Mouse (Mus musculus) mouse trophoblast stem cell (cell line): ENCODE measurements around the gene P4ha1.
"Not testable (repeated sequence)": the region's sequence is repeated elsewhere in the genome, so short reads cannot be mapped to it uniquely, and the experiment has no call there.

ENCODE experiments used
- in situ Hi-C, 2 experiments: fragments of 300-500 bp; cut with MseI, MboI; formaldehyde crosslinking; loops; 2 replicates in 1 of 2; 3 replicates in 1 of 2; pipeline ENCODE4 v1.15.1; 2025

Gene P4ha1

GRCm38 (mm10) chr10:59366746-59367145 is 43.6 kb downstream of the P4ha1 start:
- in situ Hi-C loops = no loop called here

GRCm38 (mm10) chr10:59367206-59367605 is 44.1 kb downstream of the P4ha1 start:
- in situ Hi-C loops = no loop called here

- in situ Hi-C loops = no loop called here
Measured at GRCm38 (mm10) chr10:59368729-59369128, 45.6 kb downstream of the P4ha1 start.

GRCm38 (mm10) chr10:59369426-59369825 is 46.3 kb downstream of the P4ha1 start:
- in situ Hi-C loops = no loop called here

- in situ Hi-C loops = no loop called here
Measured at GRCm38 (mm10) chr10:59377906-59378305, 54.8 kb downstream of the P4ha1 start.

GRCm38 (mm10) chr10:59378728-59379127 is 55.6 kb downstream of the P4ha1 start:
- in situ Hi-C loops = no loop called here

GRCm38 (mm10) chr10:59379927-59380326 is 56.8 kb downstream of the P4ha1 start:
- in situ Hi-C loops = no loop called here

- in situ Hi-C loops = no loop called here
Measured at GRCm38 (mm10) chr10:59380411-59380821, 57.3 kb downstream of the P4ha1 start.

GRCm38 (mm10) chr10:59381563-59381962 is 58.5 kb downstream of the P4ha1 start:
- in situ Hi-C loops = not testable (repeated sequence)

GRCm38 (mm10) chr10:59386951-59387350 is 63.9 kb downstream of the P4ha1 start:
- in situ Hi-C loops = no loop called here

- in situ Hi-C loops = no loop called here
Measured at GRCm38 (mm10) chr10:59389652-59390051, 66.6 kb downstream of the P4ha1 start.

GRCm38 (mm10) chr10:59391907-59392306 is 68.8 kb downstream of the P4ha1 start:
- in situ Hi-C loops = no loop called here

- in situ Hi-C loops = not testable (repeated sequence)
Measured at GRCm38 (mm10) chr10:59395461-59395860, 72.4 kb downstream of the P4ha1 start, which contains the start of gene Gm10273. TSS of gene Gm10273 (plus strand) at chr10:59395632.

GRCm38 (mm10) chr10:59402899-59403792 is 80.0 kb downstream of the P4ha1 start, which contains the start of gene Pla2g12b:
TSS of gene Pla2g12b (plus strand) at chr10:59403660.
- in situ Hi-C loops = no loop called here

- in situ Hi-C loops = no loop called here
Measured at GRCm38 (mm10) chr10:59403793-59404149, 80.7 kb downstream of the P4ha1 start.

- in situ Hi-C loops = no loop called here
Measured at GRCm38 (mm10) chr10:59408499-59408898, 85.4 kb downstream of the P4ha1 start.

GRCm38 (mm10) chr10:59410264-59410663 is 87.2 kb downstream of the P4ha1 start:
- in situ Hi-C loops = no loop called here

- in situ Hi-C loops = no loop called here
Measured at GRCm38 (mm10) chr10:59413711-59414110, 90.6 kb downstream of the P4ha1 start.

- in situ Hi-C loops = no loop called here
Measured at GRCm38 (mm10) chr10:59416623-59417022, 93.5 kb downstream of the P4ha1 start.

GRCm38 (mm10) chr10:59419516-59419915 is 96.4 kb downstream of the P4ha1 start:
- in situ Hi-C loops = no loop called here
